Mouse (Mus musculus): ENCODE measurements around the gene Prpsap2.
"Not testable (repeated sequence)": the region's sequence is repeated elsewhere in the genome, so short reads cannot be mapped to it uniquely, and the experiment has no call there.

Prpsap2 gene

GRCm38 (mm10) chr11:61761584-61762407, at the start of gene Prpsap2:
Gene Prpsap2, minus strand, starts transcription at chr11:61762088.
- DNase-seq = peak; percentile 99 to 100

GRCm38 (mm10) chr11:61809793-61810192, 47.9 kb upstream of the Prpsap2 start:
- no peak for DNase-seq

- DNase-seq = peak in 1 of 2 experiments; percentile 8
These were observed 46.7 kb upstream of the Prpsap2 start for GRCm38 (mm10) chr11:61808551-61809117.

- no peak for DNase-seq
These were observed 31.6 kb upstream of the Prpsap2 start for GRCm38 (mm10) chr11:61793441-61793840.

GRCm38 (mm10) chr11:61788550-61788949, 26.7 kb upstream of the Prpsap2 start:
- DNase-seq = no peak

GRCm38 (mm10) chr11:61782526-61782925, 20.6 kb upstream of the Prpsap2 start:
- DNase-seq = not testable (repeated sequence)

- DNase-seq = no peak
These were observed 12.8 kb upstream of the Prpsap2 start for GRCm38 (mm10) chr11:61774551-61775149.

- DNase-seq = peak in 1 of 2 experiments; percentile 17
These were observed 1.4 kb downstream of the Prpsap2 start for GRCm38 (mm10) chr11:61760518-61760917.

- DNase-seq = no peak
These were observed 4.7 kb downstream of the Prpsap2 start for GRCm38 (mm10) chr11:61757151-61757550.

GRCm38 (mm10) chr11:61751612-61752011, 10.3 kb downstream of the Prpsap2 start:
- peak in 1 of 2 experiments; percentile 22 for DNase-seq

- DNase-seq = peak in 1 of 2 experiments; percentile 23
These were observed 14.7 kb downstream of the Prpsap2 start for GRCm38 (mm10) chr11:61747161-61747560.

- DNase-seq = no peak
These were observed 16.1 kb downstream of the Prpsap2 start for GRCm38 (mm10) chr11:61745781-61746180.

- DNase-seq = peak in 1 of 2 experiments; percentile 17
These were observed 17.4 kb downstream of the Prpsap2 start for GRCm38 (mm10) chr11:61744460-61744859.

- no peak for DNase-seq
These were observed 18.1 kb downstream of the Prpsap2 start for GRCm38 (mm10) chr11:61743768-61744167.

- DNase-seq = no peak
These were observed 21.4 kb downstream of the Prpsap2 start for GRCm38 (mm10) chr11:61740500-61740899.

- DNase-seq = no peak
These were observed 24.6 kb downstream of the Prpsap2 start for GRCm38 (mm10) chr11:61737290-61737689.

- DNase-seq = no peak
These were observed 29.2 kb downstream of the Prpsap2 start for GRCm38 (mm10) chr11:61732672-61733071.

GRCm38 (mm10) chr11:61728037-61728436, 33.9 kb downstream of the Prpsap2 start:
- DNase-seq = no peak

GRCm38 (mm10) chr11:61722077-61722476, 39.8 kb downstream of the Prpsap2 start:
- no peak for DNase-seq

- no peak for DNase-seq
These were observed 41.3 kb downstream of the Prpsap2 start, which contains the start of gene Slc5a10 for GRCm38 (mm10) chr11:61720636-61721035. Gene Slc5a10, minus strand, starts transcription at chr11:61720826.

GRCm38 (mm10) chr11:61719826-61720225, 42.1 kb downstream of the Prpsap2 start:
- no peak for DNase-seq

- DNase-seq = no peak
These were observed 42.5 kb downstream of the Prpsap2 start for GRCm38 (mm10) chr11:61719387-61719786.

GRCm38 (mm10) chr11:61717990-61718389, 43.9 kb downstream of the Prpsap2 start:
- no peak for DNase-seq

GRCm38 (mm10) chr11:61715130-61715529, 46.8 kb downstream of the Prpsap2 start:
- DNase-seq = peak in 1 of 2 experiments; percentile 45

All from cerebellum, postnatal 25 days (tissue).